Mouse (Mus musculus) thymus, postnatal 14 days (tissue): ENCODE measurements around the gene Gm21822.
"Not testable (repeated sequence)": the region's sequence is repeated elsewhere in the genome, so short reads cannot be mapped to it uniquely, and the experiment has no call there.

ENCODE experiments used
- DNase-seq: peaks from one replicate; pipeline ENCODE4 v3.0.0; 2021

The Gm21822 gene

DNA sequence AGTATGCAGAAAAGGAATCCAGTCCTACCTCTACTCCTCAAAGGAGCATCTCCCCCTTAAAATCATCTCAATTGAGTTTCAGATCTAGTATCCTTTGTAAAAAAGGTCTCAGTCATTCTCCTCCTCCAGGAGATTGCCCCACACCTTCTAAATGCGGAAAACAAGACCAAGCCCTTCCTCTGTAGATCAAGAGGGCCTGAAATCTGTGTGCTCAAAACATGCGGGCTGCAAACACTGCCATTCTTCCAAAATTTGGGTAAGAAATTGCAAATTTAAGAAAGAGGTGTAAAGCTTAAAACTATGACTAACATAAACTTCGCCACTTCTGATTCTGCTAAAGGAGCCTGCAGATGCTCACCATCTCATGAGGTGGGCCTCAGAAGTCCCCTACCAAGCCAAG lies at the start of gene Gm21822:
Gene Gm21822, plus strand, starts transcription at position 301 of the 400 bp plus-strand sequence.
- not testable (repeated sequence) for DNase-seq
